Mouse (Mus musculus): ENCODE measurements around the gene Rae1. TPM values are rescaled to one million over a fixed set of nuclear protein-coding genes. Genes with fewer than 3 reads are reported as not detected.

Gene Rae1
- total RNA-seq, 1 experiment = 120 TPM

GRCm38 (mm10) chr2:172978131-172978633 lies 21.7 kb upstream of the Rae1 start:
- H3K27ac ChIP-seq (ENCODE audit: insufficient read depth, low read depth, low read length, poor library complexity, severe bottlenecking) = no peak overlapping the region
- H3K9me3 ChIP-seq (ENCODE audit: control insufficient read depth, insufficient read depth, low read depth, low read length) = no peaks in the 10 kb centered on the region
- no peaks in the 10 kb centered on the region for H3K36me3 ChIP-seq (ENCODE audit: control insufficient read depth, insufficient read depth, low read length, poor library complexity, severe bottlenecking)
- no peak overlapping the region for H3K9ac ChIP-seq (ENCODE audit: insufficient read depth, low read depth, low read length, poor library complexity, severe bottlenecking)
- in situ Hi-C loops (cut with MboI; ENCODE audit: low sequenced_read_pairs in 2 of 2, unreplicated experiment in 2 of 2) = no loop called here
- H3K4me3 ChIP-seq (ENCODE audit: insufficient read depth in 1 of 2, low read depth in 1 of 2, low read length in 2 of 2, poor library complexity in 1 of 2, severe bottlenecking in 1 of 2) = no peak overlapping the region
- TF ChIP-seq HCFC1 (IDR thresholded peaks at IDR 0.05; ENCODE audit: borderline replicate concordance, insufficient read depth, low read length) = no peak
- TF ChIP-seq CHD2 (IDR thresholded peaks at IDR 0.05; ENCODE audit: low read depth, low read length) = no peak
- no peak for TF ChIP-seq MAFK (IDR thresholded peaks at IDR 0.05; ENCODE audit: insufficient read depth, low read depth, low read length)
- no peak for DNase-seq (ENCODE audit: low read depth, low spot score)
- peaks cover 0 to 7% of the 10 kb centered on the region in 2 experiments; a peak in 1 of 4 replicates for H3K4me1 ChIP-seq (ENCODE audit: control insufficient read depth in 2 of 2, insufficient read depth in 2 of 2, low read length in 2 of 2, poor library complexity in 1 of 2)

- no peaks in the 10 kb centered on the region for H3K9me3 ChIP-seq (ENCODE audit: control insufficient read depth, insufficient read depth, low read depth, low read length)
- DNase-seq (ENCODE audit: low read depth, low spot score) = peak; percentile 54
- H3K4me3 ChIP-seq (ENCODE audit: insufficient read depth in 1 of 2, low read depth in 1 of 2, low read length in 2 of 2, poor library complexity in 1 of 2, severe bottlenecking in 1 of 2) = no peak overlapping the region
- no peak overlapping the region for H3K27ac ChIP-seq (ENCODE audit: insufficient read depth, low read depth, low read length, poor library complexity, severe bottlenecking)
- H3K36me3 ChIP-seq (ENCODE audit: control insufficient read depth, insufficient read depth, low read length, poor library complexity, severe bottlenecking) = no peaks in the 10 kb centered on the region
- in situ Hi-C loops (cut with MboI; ENCODE audit: low sequenced_read_pairs in 2 of 2, unreplicated experiment in 2 of 2) = no loop called here
- H3K9ac ChIP-seq (ENCODE audit: insufficient read depth, low read depth, low read length, poor library complexity, severe bottlenecking) = no peak overlapping the region
- H3K4me1 ChIP-seq (ENCODE audit: control insufficient read depth in 2 of 2, insufficient read depth in 2 of 2, low read length in 2 of 2, poor library complexity in 1 of 2) = peaks cover 0 to 7% of the 10 kb centered on the region in 2 experiments; a peak in 1 of 4 replicates
- TF ChIP-seq MAFK (IDR thresholded peaks at IDR 0.05; ENCODE audit: insufficient read depth, low read depth, low read length) = no peak
- TF ChIP-seq ZC3H11A (IDR thresholded peaks at IDR 0.05; ENCODE audit: borderline replicate concordance, low read depth, low read length) = no peak
- TF ChIP-seq CHD2 (IDR thresholded peaks at IDR 0.05; ENCODE audit: low read depth, low read length) = no peak
- TF ChIP-seq ZNF384 (IDR thresholded peaks at IDR 0.05; ENCODE audit: low read depth, low read length) = no peak
- TF ChIP-seq HCFC1 (IDR thresholded peaks at IDR 0.05; ENCODE audit: borderline replicate concordance, insufficient read depth, low read length) = no peak
Observed at GRCm38 (mm10) chr2:172979666-172980345, 20.1 kb upstream of the Rae1 start.

- H3K4me3 ChIP-seq (ENCODE audit: insufficient read depth in 1 of 2, low read depth in 1 of 2, low read length in 2 of 2, poor library complexity in 1 of 2, severe bottlenecking in 1 of 2) = no peak overlapping the region
- TF ChIP-seq ZC3H11A (IDR thresholded peaks at IDR 0.05; ENCODE audit: borderline replicate concordance, low read depth, low read length) = no peak
- no peak for TF ChIP-seq MAFK (IDR thresholded peaks at IDR 0.05; ENCODE audit: insufficient read depth, low read depth, low read length)
- TF ChIP-seq ZNF384 (IDR thresholded peaks at IDR 0.05; ENCODE audit: low read depth, low read length) = no peak
- no peak for TF ChIP-seq CHD2 (IDR thresholded peaks at IDR 0.05; ENCODE audit: low read depth, low read length)
- TF ChIP-seq HCFC1 (IDR thresholded peaks at IDR 0.05; ENCODE audit: borderline replicate concordance, insufficient read depth, low read length) = no peak
Observed at GRCm38 (mm10) chr2:172982776-172983561, 16.9 kb upstream of the Rae1 start.

GRCm38 (mm10) chr2:172990161-172990560 lies 9.8 kb upstream of the Rae1 start:
- Histone ChIP-seq H3K4me3 (ENCODE audit: insufficient read depth in 1 of 2, low read depth in 1 of 2, low read length in 2 of 2, poor library complexity in 1 of 2, severe bottlenecking in 1 of 2) (no peak overlapping the region), H3K27ac (ENCODE audit: insufficient read depth, low read depth, low read length, poor library complexity, severe bottlenecking) (no peak overlapping the region), H3K9ac (ENCODE audit: insufficient read depth, low read depth, low read length, poor library complexity, severe bottlenecking) (no peak overlapping the region), H3K36me3 (ENCODE audit: control insufficient read depth, insufficient read depth, low read length, poor library complexity, severe bottlenecking) (no peaks in the 10 kb centered on the region), H3K4me1 (ENCODE audit: control insufficient read depth in 2 of 2, insufficient read depth in 2 of 2, low read length in 2 of 2, poor library complexity in 1 of 2) (no peaks in the 10 kb centered on the region), H3K9me3 (ENCODE audit: control insufficient read depth, insufficient read depth, low read depth, low read length) (no peaks in the 10 kb centered on the region)
- TF ChIP-seq ZC3H11A (IDR thresholded peaks at IDR 0.05; ENCODE audit: borderline replicate concordance, low read depth, low read length) (no peak), CHD2 (IDR thresholded peaks at IDR 0.05; ENCODE audit: low read depth, low read length) (no peak), MAFK (IDR thresholded peaks at IDR 0.05; ENCODE audit: insufficient read depth, low read depth, low read length) (no peak), ZNF384 (IDR thresholded peaks at IDR 0.05; ENCODE audit: low read depth, low read length) (no peak), HCFC1 (IDR thresholded peaks at IDR 0.05; ENCODE audit: borderline replicate concordance, insufficient read depth, low read length) (no peak)
- in situ Hi-C loops (cut with MboI; ENCODE audit: low sequenced_read_pairs in 2 of 2, unreplicated experiment in 2 of 2) = loop anchor here in 1 of 2 experiments (10.0 kb wide), 1 partner anchor 165 kb away; no protein-coding TSS in a partner anchor
- no peak for DNase-seq (ENCODE audit: low read depth, low spot score)

More at GRCm38 (mm10) chr2:172982776-172983561, 16.9 kb upstream of the Rae1 start:
- Histone ChIP-seq H3K27ac (ENCODE audit: insufficient read depth, low read depth, low read length, poor library complexity, severe bottlenecking) (no peak overlapping the region), H3K36me3 (ENCODE audit: control insufficient read depth, insufficient read depth, low read length, poor library complexity, severe bottlenecking) (no peaks in the 10 kb centered on the region), H3K9me3 (ENCODE audit: control insufficient read depth, insufficient read depth, low read depth, low read length) (no peaks in the 10 kb centered on the region), H3K9ac (ENCODE audit: insufficient read depth, low read depth, low read length, poor library complexity, severe bottlenecking) (no peak overlapping the region), H3K4me1 (ENCODE audit: control insufficient read depth in 2 of 2, insufficient read depth in 2 of 2, low read length in 2 of 2, poor library complexity in 1 of 2) (no peaks in the 10 kb centered on the region)
- in situ Hi-C loops (cut with MboI; ENCODE audit: low sequenced_read_pairs in 2 of 2, unreplicated experiment in 2 of 2) = no loop called here
- DNase-seq (ENCODE audit: low read depth, low spot score) = no peak
